Mouse (Mus musculus) activated CD4-positive, CD25-positive, alpha-beta regulatory T cell (primary cell): ENCODE data around the gene Mmadhc. TPM values are rescaled to one million over a fixed set of nuclear protein-coding genes. Genes with fewer than 3 reads are reported as not detected.

Source experiments
- polyA plus RNA-seq, 2 experiments: library from polyadenylated mRNA; unstranded; fragments of 100-300 nt; shearing (Covaris generic); gene quantifications; one replicate each; pipeline ENCODE4 v1.2.1; 2017

The Mmadhc gene
- 10 to 100 TPM; 83.6 to 85.0 TPM for polyA plus RNA-seq

GRCm38 (mm10) chr2:50296109-50296986 lies at the start of gene Mmadhc:
Mmadhc (minus strand) TSS chr2:50296801.

Other genes with a start within 250 kb of the Mmadhc start
- not detected for gene Lypd6, start 230.4 kb downstream of the Mmadhc start, polyA plus RNA-seq